Mouse (Mus musculus) MEL (cell line): Measurements from ENCODE around the gene Tbl2.

ENCODE experiments used
- BHLHE40 ChIP-seq: IDR thresholded peaks from 2 replicates; pipeline ENCODE4 v1.6.1; 2012; ENCODE audit warnings: low read depth, mild to moderate bottlenecking, inconsistent platforms, low read length, improper control_type of control experiment, borderline replicate concordance
- CTCF ChIP-seq, 3 experiments: IDR thresholded peaks in 2 of 3; conservative IDR thresholded peaks in 1 of 3; 2 replicates each; pipeline ENCODE4 v1.5.1; 2011 to 2012; ENCODE audit warnings: low read length in 3 of 3, low read depth in 2 of 3, mild to moderate bottlenecking in 2 of 3, improper control_type of control experiment in 1 of 3, inconsistent platforms in 1 of 3, mixed read lengths in 1 of 3, moderate library complexity in 1 of 3; ENCODE audit not compliant: control insufficient read depth in 1 of 3, insufficient read depth in 1 of 3, poor library complexity in 1 of 3, severe bottlenecking in 1 of 3
- EP300 ChIP-seq, 2 experiments: IDR thresholded peaks; 2 replicates each; pipeline ENCODE4 v1.6.1; 2011; ENCODE audit warnings: improper control_type of control experiment in 2 of 2, low read length in 2 of 2, low read depth in 1 of 2, mild to moderate bottlenecking in 1 of 2
- GATA1 ChIP-seq: IDR thresholded peaks from 2 replicates; pipeline ENCODE4 v1.6.1; 2011; ENCODE audit warnings: low read depth, low read length, improper control_type of control experiment
- UBTF ChIP-seq: IDR thresholded peaks from 2 replicates; pipeline ENCODE4 v1.6.1; 2012; ENCODE audit warnings: low read depth, mild to moderate bottlenecking, inconsistent platforms, low read length, improper control_type of control experiment, moderate library complexity, borderline replicate concordance; ENCODE audit not compliant: insufficient read depth
- ZC3H11A ChIP-seq: IDR thresholded peaks from 2 replicates; pipeline ENCODE4 v1.6.1; 2012; ENCODE audit warnings: low read depth, mild to moderate bottlenecking, inconsistent platforms, low read length, improper control_type of control experiment

DNA sequence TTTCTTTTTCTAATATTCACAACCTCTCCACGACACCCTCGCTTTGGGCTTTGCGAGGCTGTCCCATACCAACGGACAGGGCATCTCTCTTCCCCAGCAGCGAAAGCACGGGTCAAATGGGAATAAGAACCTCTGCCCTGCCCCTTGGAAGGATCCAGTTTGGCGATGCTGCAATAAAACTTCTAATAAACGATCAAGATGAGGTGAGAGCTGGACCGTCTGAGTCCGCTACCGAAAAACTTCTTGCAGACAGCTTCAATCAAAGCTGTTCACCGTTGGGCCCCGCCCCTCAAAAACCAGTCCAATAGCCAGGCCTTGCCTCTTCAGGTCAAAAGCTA lies 773 bp upstream of the Tbl2 start:
- no peak for TF ChIP-seq CTCF (IDR thresholded peaks at IDR 0.05 in 2 of 3, conservative IDR thresholded peaks at IDR 0.05 in 1 of 3; ENCODE audit: control insufficient read depth in 1 of 3, insufficient read depth in 1 of 3, low read depth in 2 of 3, low read length in 3 of 3, poor library complexity in 1 of 3, severe bottlenecking in 1 of 3)
- no peak for TF ChIP-seq ZC3H11A
- no peak for TF ChIP-seq BHLHE40
- no peak for TF ChIP-seq UBTF
- TF ChIP-seq EP300 (IDR thresholded peaks at IDR 0.05; ENCODE audit: low read depth in 1 of 2, low read length in 2 of 2) = no peak
- TF ChIP-seq GATA1 = no peak
